Mouse (Mus musculus): ENCODE data around the gene 2510002D24Rik.
"Not testable (repeated sequence)": the region's sequence is repeated elsewhere in the genome, so short reads cannot be mapped to it uniquely, and the experiment has no call there.

Gene 2510002D24Rik

GRCm38 (mm10) chr16:18858551-18858950, 22.2 kb downstream of the 2510002D24Rik start:
- DNase-seq = peak; percentile 41

GRCm38 (mm10) chr16:18860186-18860585, 23.8 kb downstream of the 2510002D24Rik start:
- no peak for DNase-seq

- DNase-seq = not testable (repeated sequence)
These were observed 34.1 kb downstream of the 2510002D24Rik start for GRCm38 (mm10) chr16:18870495-18870894.

GRCm38 (mm10) chr16:18876091-18876441, 39.7 kb downstream of the 2510002D24Rik start:
- DNase-seq = no peak

GRCm38 (mm10) chr16:18876442-18877308, 40.3 kb downstream of the 2510002D24Rik start, which contains the start of the genes Mrpl40 and Hira:
TSS of gene Mrpl40 (minus strand) at chr16:18876862.
TSS of gene Hira (plus strand) at chr16:18877037.
- peak; percentile 94 for DNase-seq

GRCm38 (mm10) chr16:18877386-18878090, 41.2 kb downstream of the 2510002D24Rik start:
- peak; percentile 46 for DNase-seq

- DNase-seq = peak; percentile 3
These were observed 41.8 kb downstream of the 2510002D24Rik start for GRCm38 (mm10) chr16:18878091-18878720.

GRCm38 (mm10) chr16:18884044-18884443, 47.7 kb downstream of the 2510002D24Rik start:
- DNase-seq = no peak
